Mouse (Mus musculus) ES-E14 (cell line): ENCODE results near the gene Bri3. TPM values are rescaled to one million over a fixed set of nuclear protein-coding genes. Genes with fewer than 3 reads are reported as not detected.
"Not testable (repeated sequence)": the region's sequence is repeated elsewhere in the genome, so short reads cannot be mapped to it uniquely, and the experiment has no call there.

Experiments used
- DNase-seq: peaks from one replicate; pipeline ENCODE4 v3.0.0-alpha.2; 2013; ENCODE audit warnings: low read depth, low spot score
- H3K27ac ChIP-seq: 2 replicates; pipeline ENCODE4 v1.5.1; 2012; ENCODE audit warnings: low read depth, mild to moderate bottlenecking, low read length, moderate library complexity, mixed read lengths; ENCODE audit not compliant: poor library complexity, insufficient read depth, severe bottlenecking
- H3K36me3 ChIP-seq: 2 replicates; pipeline ENCODE4 v1.6.1; 2012; ENCODE audit warnings: mild to moderate bottlenecking, low read length, moderate library complexity, mixed read lengths; ENCODE audit not compliant: control insufficient read depth, poor library complexity, insufficient read depth, severe bottlenecking
- H3K4me1 ChIP-seq, 2 experiments: fragments of 150-350 bp in 1 of 2; sonication (generic) in 1 of 2; 2 replicates each; pipeline ENCODE4 v1.6.1; 2012; ENCODE audit warnings: low read length in 2 of 2, mild to moderate bottlenecking in 1 of 2, mixed read lengths in 1 of 2; ENCODE audit not compliant: control insufficient read depth in 2 of 2, insufficient read depth in 2 of 2, poor library complexity in 1 of 2
- H3K4me3 ChIP-seq, 2 experiments: fragments of 150-350 bp in 1 of 2; sonication (generic) in 1 of 2; 2 replicates each; pipeline ENCODE4 v1.5.1; 2012; ENCODE audit warnings: low read length in 2 of 2, low read depth in 1 of 2, mild to moderate bottlenecking in 1 of 2, mixed read lengths in 1 of 2; ENCODE audit not compliant: insufficient read depth in 1 of 2, poor library complexity in 1 of 2, severe bottlenecking in 1 of 2
- H3K9ac ChIP-seq: 2 replicates; pipeline ENCODE4 v1.6.1; 2012; ENCODE audit warnings: low read depth, mild to moderate bottlenecking, low read length, mixed read lengths; ENCODE audit not compliant: poor library complexity, insufficient read depth, severe bottlenecking
- H3K9me3 ChIP-seq: fragments of 150-350 bp; sonication (generic); 2 replicates; pipeline ENCODE4 v1.6.1; 2012; ENCODE audit warnings: low read depth, mild to moderate bottlenecking, low read length; ENCODE audit not compliant: control insufficient read depth, insufficient read depth
- CHD2 ChIP-seq: IDR thresholded peaks from 2 replicates; pipeline ENCODE4 v1.6.1; 2014; ENCODE audit warnings: mild to moderate bottlenecking, low read depth, low read length, inconsistent platforms
- HCFC1 ChIP-seq: IDR thresholded peaks from 2 replicates; pipeline ENCODE4 v1.6.1; 2012; ENCODE audit warnings: low read length, inconsistent platforms, borderline replicate concordance; ENCODE audit not compliant: insufficient read depth
- MAFK ChIP-seq: IDR thresholded peaks from 2 replicates; pipeline ENCODE4 v1.6.1; 2014; ENCODE audit warnings: mild to moderate bottlenecking, low read depth, low read length, inconsistent platforms; ENCODE audit not compliant: insufficient read depth
- ZC3H11A ChIP-seq: IDR thresholded peaks from 2 replicates; pipeline ENCODE4 v1.6.1; 2012; ENCODE audit warnings: low read depth, mild to moderate bottlenecking, inconsistent platforms, low read length, borderline replicate concordance
- ZNF384 ChIP-seq: IDR thresholded peaks from 2 replicates; pipeline ENCODE4 v1.6.1; 2012; ENCODE audit warnings: low read depth, low read length, inconsistent platforms
- in situ Hi-C, 2 experiments: fragments of 600-800 bp; cut with MboI; formaldehyde crosslinking; loops; one replicate each; pipeline ENCODE4 v1.15.1; 2025; ENCODE audit warnings: low sequenced_read_pairs in 2 of 2, inconsistent platforms in 1 of 2; ENCODE audit not compliant: unreplicated experiment in 2 of 2
- total RNA-seq: library from RNA; depleted of rRNA; stranded (reverse); fragments of 300-350 nt; gene quantifications from 2 replicates; pipeline ENCODE4 v1.2.3, GENCODE M21; 2012

The Bri3 gene
- total RNA-seq, 1 experiment = 26.4 TPM

- Histone ChIP-seq H3K27ac (no peak overlapping the region), H3K4me1 (no peaks in the 10 kb centered on the region; a peak in 2 of 4 replicates), H3K4me3 (no peak overlapping the region), H3K9me3 (no peaks in the 10 kb centered on the region), H3K36me3 (no peaks in the 10 kb centered on the region), H3K9ac (no peak overlapping the region)
- no peak for DNase-seq
- in situ Hi-C loops = no loop called here
- TF ChIP-seq HCFC1 (no peak), MAFK (no peak)
Observed at GRCm38 (mm10) chr5:144359886-144360285, 115.6 kb downstream of the Bri3 start.

GRCm38 (mm10) chr5:144360346-144360745 lies 116.1 kb downstream of the Bri3 start:
- Histone ChIP-seq H3K9ac (no peak overlapping the region), H3K4me3 (no peak overlapping the region), H3K9me3 (no peaks in the 10 kb centered on the region), H3K36me3 (no peaks in the 10 kb centered on the region), H3K4me1 (no peaks in the 10 kb centered on the region; a peak in 2 of 4 replicates), H3K27ac (no peak overlapping the region)
- no peak for DNase-seq
- no peak for TF ChIP-seq MAFK
- TF ChIP-seq HCFC1 = no peak
- no peak for TF ChIP-seq ZC3H11A
- TF ChIP-seq CHD2 = no peak
- TF ChIP-seq ZNF384 = no peak
- in situ Hi-C loops = no loop called here

GRCm38 (mm10) chr5:144364680-144365357 lies 120.6 kb downstream of the Bri3 start:
- Histone ChIP-seq H3K9me3 (no peaks in the 10 kb centered on the region), H3K4me1 (no peaks in the 10 kb centered on the region), H3K36me3 (no peaks in the 10 kb centered on the region), H3K9ac (no peak overlapping the region), H3K27ac (no peak overlapping the region), H3K4me3 (no peak overlapping the region)
- TF ChIP-seq ZNF384 (no peak), MAFK (0 out of 2 replicates have a peak, but pooled peaks have one; percentile 40)
- DNase-seq = no peak
- in situ Hi-C loops = no loop called here

GRCm38 (mm10) chr5:144366551-144366950 lies 122.3 kb downstream of the Bri3 start:
- H3K9ac ChIP-seq, H3K36me3 ChIP-seq, DNase-seq, H3K9me3 ChIP-seq, H3K4me3 ChIP-seq, in situ Hi-C loops, H3K27ac ChIP-seq, H3K4me1 ChIP-seq: not testable (repeated sequence)

GRCm38 (mm10) chr5:144368661-144369205 lies 124.5 kb downstream of the Bri3 start:
- Histone ChIP-seq H3K36me3 (no peaks in the 10 kb centered on the region), H3K9ac (no peak overlapping the region), H3K9me3 (no peaks in the 10 kb centered on the region), H3K27ac (no peak overlapping the region), H3K4me1 (peaks cover 1 to 7% of the 10 kb centered on the region in 2 experiments; a peak in 1 of 4 replicates), H3K4me3 (no peak overlapping the region)
- no peak for DNase-seq
- in situ Hi-C loops = no loop called here
- no peak for TF ChIP-seq ZNF384
- TF ChIP-seq MAFK = no peak
- TF ChIP-seq HCFC1 = no peak
- no peak for TF ChIP-seq CHD2
- TF ChIP-seq ZC3H11A = no peak
